Mouse (Mus musculus) hindbrain, embryonic 11.5 days (tissue): Measurements from ENCODE around the gene Dcst2. TPM values are rescaled to one million over a fixed set of nuclear protein-coding genes. Genes with fewer than 3 reads are reported as not detected.
A peak's percentile ranks its signal among the peaks of the same experiment; 100 is the strongest.

Experiments used
- ATAC-seq: fragments of 200-750 bp; cut with Nextera tagmentation; 2 replicates; pipeline ENCODE4 v1.8.0; 2017; ENCODE audit warnings: mild to moderate bottlenecking, moderate TSS enrichment, moderate library complexity; ENCODE audit not compliant: low FRiP score
- DNase-seq: peaks from one replicate; pipeline ENCODE4 v3.0.0-alpha.2; 2015; ENCODE audit warnings: low spot score
- H3K27ac ChIP-seq: fragments of 300-500 bp; sonication (generic); 2 replicates; pipeline ENCODE4 v1.5.1; 2014; ENCODE audit warnings: mild to moderate bottlenecking, low read depth, low read length
- H3K27me3 ChIP-seq: fragments of 300-500 bp; sonication (generic); 2 replicates; pipeline ENCODE4 v1.6.1; 2014; ENCODE audit warnings: mild to moderate bottlenecking, low read length, moderate library complexity, mixed read lengths; ENCODE audit not compliant: control insufficient read depth, insufficient read depth
- H3K36me3 ChIP-seq: fragments of 300-500 bp; sonication (generic); 2 replicates; pipeline ENCODE4 v1.6.1; 2014; ENCODE audit warnings: mild to moderate bottlenecking, low read length, moderate library complexity, mixed read lengths; ENCODE audit not compliant: control insufficient read depth, insufficient read depth
- H3K4me1 ChIP-seq: fragments of 300-500 bp; sonication (generic); replicated peaks from 2 replicates; pipeline ENCODE4 v1.6.1; 2014; ENCODE audit warnings: low read length, mixed read lengths; ENCODE audit not compliant: control insufficient read depth, insufficient read depth
- H3K4me2 ChIP-seq: fragments of 300-500 bp; sonication (generic); replicated peaks from 2 replicates; pipeline ENCODE4 v1.6.1; 2014; ENCODE audit warnings: mild to moderate bottlenecking, low read depth, low read length
- H3K4me3 ChIP-seq: fragments of 300-500 bp; sonication (generic); 2 replicates; pipeline ENCODE4 v1.5.1; 2014; ENCODE audit warnings: low read depth, low read length
- H3K9ac ChIP-seq: fragments of 300-500 bp; sonication (generic); 2 replicates; pipeline ENCODE4 v1.6.1; 2014; ENCODE audit warnings: low read depth, low read length
- H3K9me3 ChIP-seq: fragments of 300-500 bp; sonication (generic); 2 replicates; pipeline ENCODE4 v1.6.1; 2016; ENCODE audit warnings: low read length; ENCODE audit not compliant: control insufficient read depth
- WGBS: fragments of 180-500 bp; shearing (Covaris S2); extraction: QIAGEN DNeasy Blood & Tissue Kit; methylation state at CpG from one replicate; pipeline ENCODE4 v1.1.7; 2014; 5-methylcytosine and 5-hydroxymethylcytosine counted together
- polyA plus RNA-seq: library from polyadenylated mRNA; unstranded; fragments of >200 nt; fragmentation: Nextera tagmentation; extraction: Ambion mirVana; gene quantifications from 2 replicates; pipeline ENCODE4 v1.2.1, GENCODE M21; 2014

Dcst2 gene
- polyA plus RNA-seq, 1 experiment from 2014 or later = 0.14 TPM

GRCm38 (mm10) chr3:89364631-89365030 is 2.9 kb downstream of the Dcst2 start:
- Histone ChIP-seq H3K4me3 (no peak overlapping the region), H3K27me3 (no peaks in the 10 kb centered on the region), H3K4me1 (no peaks in the 10 kb centered on the region), H3K4me2 (no peak overlapping the region), H3K9me3 (no peaks in the 10 kb centered on the region), H3K36me3 (no peaks in the 10 kb centered on the region), H3K9ac (no peak overlapping the region), H3K27ac (no peak overlapping the region)
- WGBS = 60% methylated on average over 8 of the region's 8 CpGs
- DNase-seq (no peak), ATAC-seq (no peak)

GRCm38 (mm10) chr3:89365153-89365485 is 3.3 kb downstream of the Dcst2 start, which contains the start of gene Dcst1:
Gene Dcst1, minus strand, starts transcription at chr3:89365253.
- no peak for ATAC-seq
- H3K27me3 ChIP-seq = no peaks in the 10 kb centered on the region
- WGBS = 85% methylated on average over 11 of the region's 11 CpGs
- no peak within 1 kb of the TSS for H3K27ac ChIP-seq
- H3K36me3 ChIP-seq = no peaks in the 10 kb centered on the region
- no peak within 1 kb of the TSS for H3K4me2 ChIP-seq
- H3K4me1 ChIP-seq = no peaks in the 10 kb centered on the region
- no peak within 1 kb of the TSS for H3K9ac ChIP-seq
- H3K4me3 ChIP-seq = no peak within 1 kb of the TSS
- DNase-seq = no peak
- no peaks in the 10 kb centered on the region for H3K9me3 ChIP-seq

- DNase-seq (no peak), ATAC-seq (no peak)
- H3K4me3 ChIP-seq = no peak overlapping the region
- H3K9me3 ChIP-seq = no peaks in the 10 kb centered on the region
- no peak overlapping the region for H3K27ac ChIP-seq
- H3K9ac ChIP-seq = no peak overlapping the region
- no peaks in the 10 kb centered on the region for H3K27me3 ChIP-seq
- no peaks in the 10 kb centered on the region for H3K4me1 ChIP-seq
- 69% methylated on average over 20 of the region's 20 CpGs for WGBS
- H3K4me2 ChIP-seq = no peak overlapping the region
- no peaks in the 10 kb centered on the region for H3K36me3 ChIP-seq
Observed at GRCm38 (mm10) chr3:89365486-89366414, 4.0 kb downstream of the Dcst2 start.

- Histone ChIP-seq H3K9ac (no peak overlapping the region), H3K27ac (no peak overlapping the region), H3K4me2 (no peak overlapping the region), H3K9me3 (no peaks in the 10 kb centered on the region), H3K27me3 (no peaks in the 10 kb centered on the region), H3K4me1 (no peaks in the 10 kb centered on the region), H3K36me3 (no peaks in the 10 kb centered on the region), H3K4me3 (no peak overlapping the region)
- ATAC-seq = no peak
- WGBS = 60% methylated on average over 11 of the region's 11 CpGs
- no peak for DNase-seq
Observed at GRCm38 (mm10) chr3:89367338-89367737, 5.6 kb downstream of the Dcst2 start.

GRCm38 (mm10) chr3:89373581-89374231 is 11.9 kb downstream of the Dcst2 start:
- DNase-seq (no peak), ATAC-seq (no peak)
- no peaks in the 10 kb centered on the region for H3K36me3 ChIP-seq
- H3K27me3 ChIP-seq = no peaks in the 10 kb centered on the region
- no peaks in the 10 kb centered on the region for H3K4me1 ChIP-seq
- no peak overlapping the region for H3K4me2 ChIP-seq
- H3K9me3 ChIP-seq = no peaks in the 10 kb centered on the region
- no peak overlapping the region for H3K9ac ChIP-seq
- no peak overlapping the region for H3K4me3 ChIP-seq
- WGBS = 39% methylated on average over 5 of the region's 5 CpGs
- no peak overlapping the region for H3K27ac ChIP-seq

GRCm38 (mm10) chr3:89377831-89378230 is 16.1 kb downstream of the Dcst2 start:
- H3K27me3 ChIP-seq = no peaks in the 10 kb centered on the region
- no peak overlapping the region for H3K4me3 ChIP-seq
- H3K27ac ChIP-seq = no peak overlapping the region
- WGBS = 75% methylated on average over 4 of the region's 4 CpGs
- DNase-seq (no peak), ATAC-seq (peak; percentile 28)
- no peaks in the 10 kb centered on the region for H3K9me3 ChIP-seq
- H3K9ac ChIP-seq = no peak overlapping the region
- no peak overlapping the region for H3K4me2 ChIP-seq
- no peaks in the 10 kb centered on the region for H3K4me1 ChIP-seq
- H3K36me3 ChIP-seq = no peaks in the 10 kb centered on the region

GRCm38 (mm10) chr3:89378394-89379067 is 16.8 kb downstream of the Dcst2 start:
- WGBS = 1% methylated on average over 23 of the region's 29 CpGs
- H3K27me3 ChIP-seq = no peaks in the 10 kb centered on the region
- peak overlapping the region; percentile 65 for H3K4me2 ChIP-seq
- H3K36me3 ChIP-seq = no peaks in the 10 kb centered on the region
- DNase-seq (peak; percentile 93), ATAC-seq (peak; percentile 92)
- H3K9ac ChIP-seq = peak overlapping the region; percentile 60
- peak overlapping the region; percentile 51 for H3K4me3 ChIP-seq
- no peaks in the 10 kb centered on the region for H3K4me1 ChIP-seq
- no peaks in the 10 kb centered on the region for H3K9me3 ChIP-seq
- H3K27ac ChIP-seq = peak overlapping the region; percentile 19; the same call in 1 of the 2 replicates

GRCm38 (mm10) chr3:89379388-89380131 is 17.8 kb downstream of the Dcst2 start:
- H3K36me3 ChIP-seq = no peaks in the 10 kb centered on the region
- no peak overlapping the region for H3K9ac ChIP-seq
- H3K4me2 ChIP-seq = no peak overlapping the region
- ATAC-seq (no peak), DNase-seq (no peak)
- H3K27ac ChIP-seq = no peak overlapping the region
- H3K27me3 ChIP-seq = no peaks in the 10 kb centered on the region
- no peak overlapping the region for H3K4me3 ChIP-seq
- no peaks in the 10 kb centered on the region for H3K9me3 ChIP-seq
- WGBS = 85% methylated on average over 31 of the region's 31 CpGs
- no peaks in the 10 kb centered on the region for H3K4me1 ChIP-seq
